Mouse (Mus musculus): Measurements from ENCODE around the gene Krtap4-1. TPM values are rescaled to one million over a fixed set of nuclear protein-coding genes. Genes with fewer than 3 reads are reported as not detected.

The Krtap4-1 gene
- not detected for polyA plus RNA-seq (2014; fragmentation: Illumina TruSeq; extraction: RNeasy Lipid Tissue Mini Kit (QIAGEN cat#74804); ENCODE audit: low replicate concordance)

GRCm38 (mm10) chr11:99628138-99628537, at the start of gene Krtap4-1:
Gene Krtap4-1 (minus strand): TSS chr11:99628238.

DNA sequence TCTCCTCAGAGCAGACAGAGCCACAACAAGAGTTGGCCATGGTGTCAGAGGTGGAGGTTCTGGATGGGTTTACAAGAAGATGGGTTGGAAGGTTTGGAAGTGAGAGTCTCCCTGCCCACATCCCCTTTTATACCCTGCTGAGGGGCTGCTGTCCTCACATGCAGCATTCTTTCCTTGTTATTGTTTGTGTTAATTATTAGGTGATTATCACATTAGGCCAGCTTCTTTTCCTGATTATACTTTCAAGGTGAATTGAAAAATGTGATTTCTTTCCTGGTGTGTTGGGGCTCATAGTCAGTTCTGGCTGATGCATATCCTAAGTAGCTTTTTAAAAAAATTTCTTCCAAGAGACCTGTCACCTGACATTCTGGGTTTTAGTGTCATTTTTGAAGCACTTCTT, 37.8 kb upstream of the Krtap4-1 start, which contains the start of gene Krtap4-6:
Gene Krtap4-6, minus strand, starts transcription at position 101 of the 400 bp plus-strand sequence.

GRCm38 (mm10) chr11:99658467-99659010, 30.5 kb upstream of the Krtap4-1 start, which contains the start of gene Gm11563:
Gene Gm11563 (minus strand): TSS chr11:99658960.

GRCm38 (mm10) chr11:99650136-99650535, 22.1 kb upstream of the Krtap4-1 start, which contains the start of gene Gm11555:
Gene Gm11555 (minus strand): TSS chr11:99650236.

DNA sequence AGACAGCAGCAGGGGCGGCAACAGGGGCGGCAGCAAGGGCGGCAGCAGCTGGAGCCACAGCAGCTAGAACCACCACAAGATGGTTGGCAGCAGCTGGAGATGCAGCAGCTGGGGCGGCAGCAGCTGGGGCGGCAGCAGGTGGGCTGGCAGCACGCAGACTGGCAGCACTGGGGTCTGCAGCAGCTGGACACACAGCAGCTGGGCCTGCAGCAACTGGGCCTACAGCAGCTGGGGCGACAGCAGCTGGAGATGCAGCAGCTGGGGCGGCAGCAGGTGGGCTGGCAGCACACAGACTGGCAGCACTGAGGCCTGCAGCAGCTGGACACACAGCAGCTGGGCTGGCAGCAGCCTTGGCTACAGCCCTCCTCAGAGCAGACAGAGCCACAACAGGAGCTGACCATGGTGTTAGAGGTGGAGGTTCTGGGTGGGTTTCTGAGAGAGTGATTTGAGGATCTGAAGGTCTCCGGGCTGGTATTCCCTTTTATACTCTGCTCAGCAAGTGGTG, 15.6 kb upstream of the Krtap4-1 start, which contains the start of gene Krtap4-7:
Gene Krtap4-7, minus strand, starts transcription at position 455 of the 505 bp plus-strand sequence.

GRCm38 (mm10) chr11:99634653-99635134, 6.7 kb upstream of the Krtap4-1 start, which contains the start of gene Krtap4-2:
Gene Krtap4-2 (minus strand): TSS chr11:99635084.

GRCm38 (mm10) chr11:99620335-99620734, 7.7 kb downstream of the Krtap4-1 start, which contains the start of gene Gm11562:
Gene Gm11562 (minus strand): TSS chr11:99620435.

GRCm38 (mm10) chr11:99614796-99615363, 13.2 kb downstream of the Krtap4-1 start, which contains the start of gene Krtap2-4:
Gene Krtap2-4 (minus strand): TSS chr11:99614846.

DNA sequence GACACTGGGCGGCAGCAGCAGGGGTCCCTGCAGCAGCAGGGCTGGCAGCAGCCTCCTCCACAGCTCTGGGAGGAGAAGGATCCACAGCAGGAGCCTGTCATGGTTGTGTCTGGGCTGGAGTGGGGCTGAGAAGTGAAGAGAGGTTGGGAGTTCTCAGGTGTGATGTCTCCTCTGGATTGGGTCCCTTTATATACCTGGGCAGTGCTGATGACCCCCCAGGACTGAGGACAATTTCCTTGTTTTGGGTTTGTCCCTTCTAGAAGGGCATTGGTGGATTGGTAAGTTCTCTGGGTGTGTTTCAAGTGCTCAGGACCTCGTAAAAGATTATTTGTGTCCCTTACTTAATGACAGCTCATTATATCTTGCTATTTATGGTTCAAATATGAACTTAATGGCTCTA, 17.9 kb downstream of the Krtap4-1 start, which contains the start of gene Gm11937:
Gene Gm11937, minus strand, starts transcription at position 101 of the 400 bp plus-strand sequence.

GRCm38 (mm10) chr11:99603208-99603607, 24.8 kb downstream of the Krtap4-1 start, which contains the start of gene Gm11938:
Gene Gm11938 (minus strand): TSS chr11:99603308.

GRCm38 (mm10) chr11:99597742-99598141, 30.3 kb downstream of the Krtap4-1 start, which contains the start of gene Krtap9-3:
Gene Krtap9-3 (minus strand): TSS chr11:99598105.

GRCm38 (mm10) chr11:99590981-99591380, 37.1 kb downstream of the Krtap4-1 start, which contains the start of gene Krtap1-3:
Gene Krtap1-3 (minus strand): TSS chr11:99591339.

DNA sequence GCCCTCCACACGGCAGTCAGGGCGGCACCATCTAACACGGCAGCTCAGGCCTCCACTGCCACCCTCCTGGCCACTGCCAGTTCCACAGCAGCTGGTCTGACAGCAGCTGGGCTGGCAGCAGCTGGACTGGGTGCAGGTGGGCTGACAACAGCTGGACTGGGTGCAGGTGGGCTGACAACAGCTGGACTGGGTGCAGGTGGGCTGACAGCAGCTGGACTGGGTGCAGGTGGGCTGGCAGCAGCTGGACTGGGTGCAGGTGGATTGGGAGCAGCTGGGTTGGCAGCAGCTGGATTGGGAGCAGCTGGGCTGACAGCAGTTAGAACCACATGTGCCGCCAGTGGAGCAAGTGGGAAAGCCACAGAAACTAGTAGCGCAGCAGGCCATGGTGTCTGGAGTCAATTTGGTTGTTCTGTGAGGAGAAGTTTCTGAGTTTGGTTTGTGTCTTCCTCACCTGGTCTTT, 44.8 kb downstream of the Krtap4-1 start, which contains the start of gene Krtap1-4:
Gene Krtap1-4, minus strand, starts transcription at position 410 of the 460 bp plus-strand sequence.

DNA sequence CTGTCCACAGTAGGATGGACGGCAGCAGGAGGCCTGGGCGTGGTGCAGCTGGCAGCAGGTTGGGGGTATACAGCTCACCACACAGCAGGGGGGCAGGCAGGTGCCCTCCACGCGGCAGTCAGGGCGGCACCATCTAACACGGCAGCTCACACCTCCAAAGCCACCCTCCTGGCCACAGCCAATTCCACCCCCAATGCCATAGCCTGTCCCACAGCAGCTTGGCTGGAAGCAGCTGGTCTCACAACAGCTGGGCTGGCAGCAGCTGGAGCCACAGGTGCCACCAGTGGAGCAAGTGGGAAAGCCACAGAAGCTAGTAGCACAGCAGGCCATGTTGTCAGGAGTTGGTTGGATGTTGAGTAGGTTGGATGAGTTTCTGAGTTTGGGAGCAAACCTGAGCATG, 47.4 kb downstream of the Krtap4-1 start, which contains the start of gene Krtap1-5:
Gene Krtap1-5, minus strand, starts transcription at position 381 of the 400 bp plus-strand sequence.

Other genes with a start within 250 kb of the Krtap4-1 start
- gene Krt10, start 238.9 kb downstream of the Krtap4-1 start, polyA plus RNA-seq (2014; fragmentation: Illumina TruSeq; extraction: RNeasy Lipid Tissue Mini Kit (QIAGEN cat#74804); ENCODE audit: low replicate concordance): 11.2 TPM
- gene Krt12, start 206.0 kb downstream of the Krtap4-1 start, polyA plus RNA-seq (2014; fragmentation: Illumina TruSeq; extraction: RNeasy Lipid Tissue Mini Kit (QIAGEN cat#74804); ENCODE audit: low replicate concordance): 1.2 TPM
- gene Krt20, start 190.1 kb downstream of the Krtap4-1 start, polyA plus RNA-seq (2014; fragmentation: Illumina TruSeq; extraction: RNeasy Lipid Tissue Mini Kit (QIAGEN cat#74804); ENCODE audit: low replicate concordance): 924 TPM
- 3.3 TPM for gene Krt23, start 135.1 kb downstream of the Krtap4-1 start, polyA plus RNA-seq (2014; fragmentation: Illumina TruSeq; extraction: RNeasy Lipid Tissue Mini Kit (QIAGEN cat#74804); ENCODE audit: low replicate concordance)
- not detected for gene Krt39, start 106.9 kb downstream of the Krtap4-1 start, polyA plus RNA-seq (2014; fragmentation: Illumina TruSeq; extraction: RNeasy Lipid Tissue Mini Kit (QIAGEN cat#74804); ENCODE audit: low replicate concordance)
- gene Krt40, start 85.1 kb downstream of the Krtap4-1 start, polyA plus RNA-seq (2014; fragmentation: Illumina TruSeq; extraction: RNeasy Lipid Tissue Mini Kit (QIAGEN cat#74804); ENCODE audit: low replicate concordance): not detected
- not detected for gene Krtap3-3, start 77.4 kb downstream of the Krtap4-1 start, polyA plus RNA-seq (2014; fragmentation: Illumina TruSeq; extraction: RNeasy Lipid Tissue Mini Kit (QIAGEN cat#74804); ENCODE audit: low replicate concordance)
- gene Krtap3-2, start 71.4 kb downstream of the Krtap4-1 start, polyA plus RNA-seq (2014; fragmentation: Illumina TruSeq; extraction: RNeasy Lipid Tissue Mini Kit (QIAGEN cat#74804); ENCODE audit: low replicate concordance): not detected
- not detected for gene Gm11939, start 68.8 kb downstream of the Krtap4-1 start, polyA plus RNA-seq (2014; fragmentation: Illumina TruSeq; extraction: RNeasy Lipid Tissue Mini Kit (QIAGEN cat#74804); ENCODE audit: low replicate concordance)
- not detected for gene Krtap3-1, start 61.6 kb downstream of the Krtap4-1 start, polyA plus RNA-seq (2014; fragmentation: Illumina TruSeq; extraction: RNeasy Lipid Tissue Mini Kit (QIAGEN cat#74804); ENCODE audit: low replicate concordance)
- gene Krtap1-5, start 47.2 kb downstream of the Krtap4-1 start, polyA plus RNA-seq (2014; fragmentation: Illumina TruSeq; extraction: RNeasy Lipid Tissue Mini Kit (QIAGEN cat#74804); ENCODE audit: low replicate concordance): not detected
- not detected for gene Krtap1-4, start 44.6 kb downstream of the Krtap4-1 start, polyA plus RNA-seq (2014; fragmentation: Illumina TruSeq; extraction: RNeasy Lipid Tissue Mini Kit (QIAGEN cat#74804); ENCODE audit: low replicate concordance)
- gene Krtap1-3, start 36.9 kb downstream of the Krtap4-1 start, polyA plus RNA-seq (2014; fragmentation: Illumina TruSeq; extraction: RNeasy Lipid Tissue Mini Kit (QIAGEN cat#74804); ENCODE audit: low replicate concordance): not detected
- gene Krtap9-3, start 30.1 kb downstream of the Krtap4-1 start, polyA plus RNA-seq (2014; fragmentation: Illumina TruSeq; extraction: RNeasy Lipid Tissue Mini Kit (QIAGEN cat#74804); ENCODE audit: low replicate concordance): not detected
- gene Gm11938, start 24.9 kb downstream of the Krtap4-1 start, polyA plus RNA-seq (2014; fragmentation: Illumina TruSeq; extraction: RNeasy Lipid Tissue Mini Kit (QIAGEN cat#74804); ENCODE audit: low replicate concordance): not detected
- gene Gm11937, start 18.0 kb downstream of the Krtap4-1 start, polyA plus RNA-seq (2014; fragmentation: Illumina TruSeq; extraction: RNeasy Lipid Tissue Mini Kit (QIAGEN cat#74804); ENCODE audit: low replicate concordance): not detected
- not detected for gene Krtap2-4, start 13.4 kb downstream of the Krtap4-1 start, polyA plus RNA-seq (2014; fragmentation: Illumina TruSeq; extraction: RNeasy Lipid Tissue Mini Kit (QIAGEN cat#74804); ENCODE audit: low replicate concordance)
- gene Gm11562, start 7.8 kb downstream of the Krtap4-1 start, polyA plus RNA-seq (2014; fragmentation: Illumina TruSeq; extraction: RNeasy Lipid Tissue Mini Kit (QIAGEN cat#74804); ENCODE audit: low replicate concordance): not detected
- not detected for gene Krtap4-2, start 6.8 kb upstream of the Krtap4-1 start, polyA plus RNA-seq (2014; fragmentation: Illumina TruSeq; extraction: RNeasy Lipid Tissue Mini Kit (QIAGEN cat#74804); ENCODE audit: low replicate concordance)
- gene Krtap4-7, start 15.9 kb upstream of the Krtap4-1 start, polyA plus RNA-seq (2014; fragmentation: Illumina TruSeq; extraction: RNeasy Lipid Tissue Mini Kit (QIAGEN cat#74804); ENCODE audit: low replicate concordance): not detected
- gene Gm11555, start 22.0 kb upstream of the Krtap4-1 start, polyA plus RNA-seq (2014; fragmentation: Illumina TruSeq; extraction: RNeasy Lipid Tissue Mini Kit (QIAGEN cat#74804); ENCODE audit: low replicate concordance): not detected
- gene Gm11563, start 30.7 kb upstream of the Krtap4-1 start, polyA plus RNA-seq (2014; fragmentation: Illumina TruSeq; extraction: RNeasy Lipid Tissue Mini Kit (QIAGEN cat#74804); ENCODE audit: low replicate concordance): not detected
- gene Krtap4-6, start 37.7 kb upstream of the Krtap4-1 start, polyA plus RNA-seq (2014; fragmentation: Illumina TruSeq; extraction: RNeasy Lipid Tissue Mini Kit (QIAGEN cat#74804); ENCODE audit: low replicate concordance): not detected
- gene Gm14190, start 62.5 kb upstream of the Krtap4-1 start, polyA plus RNA-seq (2014; fragmentation: Illumina TruSeq; extraction: RNeasy Lipid Tissue Mini Kit (QIAGEN cat#74804); ENCODE audit: low replicate concordance): not detected
- gene Gm14180, start 106.1 kb upstream of the Krtap4-1 start, polyA plus RNA-seq (2014; fragmentation: Illumina TruSeq; extraction: RNeasy Lipid Tissue Mini Kit (QIAGEN cat#74804); ENCODE audit: low replicate concordance): not detected
- not detected for gene Gm11595, start 144.7 kb upstream of the Krtap4-1 start, polyA plus RNA-seq (2014; fragmentation: Illumina TruSeq; extraction: RNeasy Lipid Tissue Mini Kit (QIAGEN cat#74804); ENCODE audit: low replicate concordance)
- gene Krtap4-8, start 152.5 kb upstream of the Krtap4-1 start, polyA plus RNA-seq (2014; fragmentation: Illumina TruSeq; extraction: RNeasy Lipid Tissue Mini Kit (QIAGEN cat#74804); ENCODE audit: low replicate concordance): not detected
- gene Krtap4-9, start 157.0 kb upstream of the Krtap4-1 start, polyA plus RNA-seq (2014; fragmentation: Illumina TruSeq; extraction: RNeasy Lipid Tissue Mini Kit (QIAGEN cat#74804); ENCODE audit: low replicate concordance): not detected
- gene Gm11596, start 165.2 kb upstream of the Krtap4-1 start, polyA plus RNA-seq (2014; fragmentation: Illumina TruSeq; extraction: RNeasy Lipid Tissue Mini Kit (QIAGEN cat#74804); ENCODE audit: low replicate concordance): not detected
- not detected for gene Gm11569, start 170.7 kb upstream of the Krtap4-1 start, polyA plus RNA-seq (2014; fragmentation: Illumina TruSeq; extraction: RNeasy Lipid Tissue Mini Kit (QIAGEN cat#74804); ENCODE audit: low replicate concordance)
- gene Gm11554, start 176.2 kb upstream of the Krtap4-1 start, polyA plus RNA-seq (2014; fragmentation: Illumina TruSeq; extraction: RNeasy Lipid Tissue Mini Kit (QIAGEN cat#74804); ENCODE audit: low replicate concordance): not detected
- not detected for gene Krtap4-13, start 181.7 kb upstream of the Krtap4-1 start, polyA plus RNA-seq (2014; fragmentation: Illumina TruSeq; extraction: RNeasy Lipid Tissue Mini Kit (QIAGEN cat#74804); ENCODE audit: low replicate concordance)
- gene Gm11564, start 187.4 kb upstream of the Krtap4-1 start, polyA plus RNA-seq (2014; fragmentation: Illumina TruSeq; extraction: RNeasy Lipid Tissue Mini Kit (QIAGEN cat#74804); ENCODE audit: low replicate concordance): not detected
- gene 2300003K06Rik, start 209.8 kb upstream of the Krtap4-1 start, polyA plus RNA-seq (2014; fragmentation: Illumina TruSeq; extraction: RNeasy Lipid Tissue Mini Kit (QIAGEN cat#74804); ENCODE audit: low replicate concordance): not detected
- gene Krtap4-16, start 223.4 kb upstream of the Krtap4-1 start, polyA plus RNA-seq (2014; fragmentation: Illumina TruSeq; extraction: RNeasy Lipid Tissue Mini Kit (QIAGEN cat#74804); ENCODE audit: low replicate concordance): not detected
- gene Gm11568, start 229.7 kb upstream of the Krtap4-1 start, polyA plus RNA-seq (2014; fragmentation: Illumina TruSeq; extraction: RNeasy Lipid Tissue Mini Kit (QIAGEN cat#74804); ENCODE audit: low replicate concordance): not detected
- not detected for gene Gm11559, start 236.2 kb upstream of the Krtap4-1 start, polyA plus RNA-seq (2014; fragmentation: Illumina TruSeq; extraction: RNeasy Lipid Tissue Mini Kit (QIAGEN cat#74804); ENCODE audit: low replicate concordance)
- not detected for gene Krtap9-1, start 245.2 kb upstream of the Krtap4-1 start, polyA plus RNA-seq (2014; fragmentation: Illumina TruSeq; extraction: RNeasy Lipid Tissue Mini Kit (QIAGEN cat#74804); ENCODE audit: low replicate concordance)

Measured in small intestine, adult 10 weeks (tissue).